Mouse (Mus musculus): ENCODE data around the gene Cdk2ap2. TPM values are rescaled to one million over a fixed set of nuclear protein-coding genes. Genes with fewer than 3 reads are reported as not detected.
"Not testable (repeated sequence)": the region's sequence is repeated elsewhere in the genome, so short reads cannot be mapped to it uniquely, and the experiment has no call there.

The Cdk2ap2 gene
- 39.6 and 42.7 TPM in 2 replicates for total RNA-seq (2012; rRNA removed)

DNA sequence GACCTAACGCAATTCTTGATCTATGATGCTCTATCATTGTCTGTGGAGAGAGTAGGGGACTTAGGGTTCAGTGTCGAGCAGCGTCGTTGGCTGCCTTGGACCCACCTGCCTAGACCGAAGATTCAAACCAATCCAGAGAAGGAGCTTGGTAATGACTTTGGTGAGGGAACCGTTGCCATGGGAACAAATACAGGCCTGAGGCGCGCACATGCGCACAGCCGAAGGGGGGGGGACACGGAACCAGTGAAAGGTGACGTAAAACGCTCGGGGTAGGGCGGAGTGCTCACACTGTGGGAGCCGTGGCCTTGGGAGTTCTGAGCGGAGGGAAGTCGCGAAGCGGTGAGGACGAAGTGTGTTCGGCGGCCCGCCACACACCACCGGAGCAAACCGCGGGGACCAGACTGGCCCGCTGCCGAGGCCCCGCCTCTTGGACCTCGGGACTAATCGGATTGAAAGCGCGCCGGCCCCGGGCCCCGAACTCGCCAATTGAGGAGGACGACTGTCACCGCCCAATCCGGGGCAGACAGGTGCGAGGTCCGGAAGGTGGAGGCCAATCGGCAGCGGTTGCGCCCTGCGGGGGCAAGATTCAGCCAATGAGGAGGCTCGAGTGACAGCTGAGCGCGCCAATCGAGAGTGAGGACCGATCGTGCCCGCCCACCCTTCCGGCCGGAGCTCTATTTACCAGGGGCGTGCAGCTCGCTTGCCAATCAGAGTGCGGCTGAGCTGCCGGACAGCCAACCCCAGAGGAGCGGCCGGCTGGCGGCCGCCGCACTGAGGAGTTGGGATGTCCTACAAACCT lies at the start of gene Cdk2ap2:
Gene Cdk2ap2, plus strand, starts transcription at position 541 of the 799 bp plus-strand sequence.
- in situ Hi-C loops (cut with MboI; ENCODE audit: low sequenced_read_pairs in 2 of 2, unreplicated experiment in 2 of 2), result no loop called here
- peaks cover 0 to 15% of the 10 kb centered on the region in 2 experiments; a peak in 3 of 4 replicates for H3K4me1 ChIP-seq (ENCODE audit: control insufficient read depth in 2 of 2, insufficient read depth in 2 of 2, low read length in 2 of 2, poor library complexity in 1 of 2)
- H3K27ac ChIP-seq (ENCODE audit: insufficient read depth, low read depth, low read length, poor library complexity, severe bottlenecking), result peak within 1 kb of the TSS; percentile 92

GRCm38 (mm10) chr19:4047859-4048258 lies 49.1 kb upstream of the Cdk2ap2 start:
- in situ Hi-C loops (cut with MboI; ENCODE audit: low sequenced_read_pairs in 2 of 2, unreplicated experiment in 2 of 2), result no loop called here
- Histone ChIP-seq H3K4me1 (ENCODE audit: control insufficient read depth in 2 of 2, insufficient read depth in 2 of 2, low read length in 2 of 2, poor library complexity in 1 of 2) (peaks cover 2 to 8% of the 10 kb centered on the region in 2 experiments; a peak in 3 of 4 replicates), H3K27ac (ENCODE audit: insufficient read depth, low read depth, low read length, poor library complexity, severe bottlenecking) (no peak overlapping the region; the same call in 1 of the 2 replicates)

More for the DNA sequence above, at the start of gene Cdk2ap2:
- Histone ChIP-seq H3K9me3 (ENCODE audit: control insufficient read depth, insufficient read depth, low read depth, low read length) (no peaks in the 10 kb centered on the region), H3K36me3 (ENCODE audit: control insufficient read depth, insufficient read depth, low read length, poor library complexity, severe bottlenecking) (peaks cover 6% of the 10 kb centered on the region), H3K9ac (ENCODE audit: insufficient read depth, low read depth, low read length, poor library complexity, severe bottlenecking) (peak within 1 kb of the TSS; percentile 90), H3K4me3 (ENCODE audit: insufficient read depth in 1 of 2, low read depth in 1 of 2, low read length in 2 of 2, poor library complexity in 1 of 2, severe bottlenecking in 1 of 2) (peak within 1 kb of the TSS; percentile 85 to 95)
- TF ChIP-seq HCFC1 (IDR thresholded peaks at IDR 0.05; ENCODE audit: borderline replicate concordance, insufficient read depth, low read length) (0 out of 2 replicates have a peak, but pooled peaks have one; percentile 7), MAFK (IDR thresholded peaks at IDR 0.05; ENCODE audit: insufficient read depth, low read depth, low read length) (no peak), ZNF384 (IDR thresholded peaks at IDR 0.05; ENCODE audit: low read depth, low read length) (no peak), CHD2 (IDR thresholded peaks at IDR 0.05; ENCODE audit: low read depth, low read length) (peak; percentile 96)
- DNase-seq (ENCODE audit: low read depth, low spot score), result peak; percentile 98

GRCm38 (mm10) chr19:4049069-4049468 lies 47.9 kb upstream of the Cdk2ap2 start:
- H3K9ac ChIP-seq (ENCODE audit: insufficient read depth, low read depth, low read length, poor library complexity, severe bottlenecking); DNase-seq (ENCODE audit: low read depth, low spot score); in situ Hi-C loops (cut with MboI; ENCODE audit: low sequenced_read_pairs in 2 of 2, unreplicated experiment in 2 of 2); H3K27ac ChIP-seq (ENCODE audit: insufficient read depth, low read depth, low read length, poor library complexity, severe bottlenecking); H3K9me3 ChIP-seq (ENCODE audit: control insufficient read depth, insufficient read depth, low read depth, low read length); H3K4me3 ChIP-seq (ENCODE audit: insufficient read depth in 1 of 2, low read depth in 1 of 2, low read length in 2 of 2, poor library complexity in 1 of 2, severe bottlenecking in 1 of 2); H3K4me1 ChIP-seq (ENCODE audit: control insufficient read depth in 2 of 2, insufficient read depth in 2 of 2, low read length in 2 of 2, poor library complexity in 1 of 2); H3K36me3 ChIP-seq (ENCODE audit: control insufficient read depth, insufficient read depth, low read length, poor library complexity, severe bottlenecking): not testable (repeated sequence)
- 0 out of 2 replicates have a peak, but pooled peaks have one; percentile 7 for TF ChIP-seq ZNF384 (IDR thresholded peaks at IDR 0.05; ENCODE audit: low read depth, low read length)

More at GRCm38 (mm10) chr19:4047859-4048258, 49.1 kb upstream of the Cdk2ap2 start:
- TF ChIP-seq ZC3H11A (IDR thresholded peaks at IDR 0.05; ENCODE audit: borderline replicate concordance, low read depth, low read length) (peak; percentile 70; the same call in 1 of the 2 replicates), ZNF384 (IDR thresholded peaks at IDR 0.05; ENCODE audit: low read depth, low read length) (no peak)
- DNase-seq (ENCODE audit: low read depth, low spot score), result peak; percentile 86
- Histone ChIP-seq H3K4me3 (ENCODE audit: insufficient read depth in 1 of 2, low read depth in 1 of 2, low read length in 2 of 2, poor library complexity in 1 of 2, severe bottlenecking in 1 of 2) (no peak overlapping the region), H3K9ac (ENCODE audit: insufficient read depth, low read depth, low read length, poor library complexity, severe bottlenecking) (no peak overlapping the region; the same call in 1 of the 2 replicates), H3K36me3 (ENCODE audit: control insufficient read depth, insufficient read depth, low read length, poor library complexity, severe bottlenecking) (no peaks in the 10 kb centered on the region; the same call in 1 of the 2 replicates), H3K9me3 (ENCODE audit: control insufficient read depth, insufficient read depth, low read depth, low read length) (no peaks in the 10 kb centered on the region)

DNA sequence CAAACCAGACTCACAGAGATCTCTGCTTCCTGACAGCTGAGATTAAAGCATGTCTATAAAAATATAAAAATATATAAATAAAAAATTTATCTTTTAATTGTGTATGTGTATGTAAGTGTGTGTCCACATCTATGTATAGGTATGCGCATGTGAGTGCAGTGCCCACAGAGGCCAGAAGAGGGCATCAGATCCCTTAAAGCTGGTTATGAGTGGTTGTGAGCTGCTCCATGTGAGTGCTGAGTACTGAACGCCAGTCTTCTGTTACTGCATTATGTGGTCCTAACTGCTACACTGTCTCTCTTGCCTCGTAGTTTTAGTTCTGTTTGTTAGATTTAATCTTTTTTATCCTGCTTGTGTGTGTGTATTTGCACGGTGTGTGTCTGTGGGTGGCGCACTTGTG lies 46.0 kb upstream of the Cdk2ap2 start:
- peaks cover 8 to 10% of the 10 kb centered on the region in 2 experiments for H3K4me1 ChIP-seq (ENCODE audit: control insufficient read depth in 2 of 2, insufficient read depth in 2 of 2, low read length in 2 of 2, poor library complexity in 1 of 2)
- in situ Hi-C loops (cut with MboI; ENCODE audit: low sequenced_read_pairs in 2 of 2, unreplicated experiment in 2 of 2), result no loop called here
- TF ChIP-seq MAFK (IDR thresholded peaks at IDR 0.05; ENCODE audit: insufficient read depth, low read depth, low read length), result no peak
- no peak for TF ChIP-seq ZNF384 (IDR thresholded peaks at IDR 0.05; ENCODE audit: low read depth, low read length)
- no peak for TF ChIP-seq ZC3H11A (IDR thresholded peaks at IDR 0.05; ENCODE audit: borderline replicate concordance, low read depth, low read length)
- no peak for TF ChIP-seq HCFC1 (IDR thresholded peaks at IDR 0.05; ENCODE audit: borderline replicate concordance, insufficient read depth, low read length)
- no peak for TF ChIP-seq CHD2 (IDR thresholded peaks at IDR 0.05; ENCODE audit: low read depth, low read length)

More for the DNA sequence above, 46.0 kb upstream of the Cdk2ap2 start:
- H3K9me3 ChIP-seq (ENCODE audit: control insufficient read depth, insufficient read depth, low read depth, low read length), result no peaks in the 10 kb centered on the region
- H3K27ac ChIP-seq (ENCODE audit: insufficient read depth, low read depth, low read length, poor library complexity, severe bottlenecking), result no peak overlapping the region
- no peak for DNase-seq (ENCODE audit: low read depth, low spot score)
- no peak overlapping the region for H3K9ac ChIP-seq (ENCODE audit: insufficient read depth, low read depth, low read length, poor library complexity, severe bottlenecking)
- no peaks in the 10 kb centered on the region for H3K36me3 ChIP-seq (ENCODE audit: control insufficient read depth, insufficient read depth, low read length, poor library complexity, severe bottlenecking)
- no peak overlapping the region for H3K4me3 ChIP-seq (ENCODE audit: insufficient read depth in 1 of 2, low read depth in 1 of 2, low read length in 2 of 2, poor library complexity in 1 of 2, severe bottlenecking in 1 of 2)

All from ES-E14 (cell line).